Mouse (Mus musculus): ENCODE measurements around the gene Gfer. TPM values are rescaled to one million over a fixed set of nuclear protein-coding genes. Genes with fewer than 3 reads are reported as not detected.
"Not testable (repeated sequence)": the region's sequence is repeated elsewhere in the genome, so short reads cannot be mapped to it uniquely, and the experiment has no call there.

Gfer gene
- polyA plus RNA-seq, 1 experiment from 2014 or later, result 16.2 TPM

DNA sequence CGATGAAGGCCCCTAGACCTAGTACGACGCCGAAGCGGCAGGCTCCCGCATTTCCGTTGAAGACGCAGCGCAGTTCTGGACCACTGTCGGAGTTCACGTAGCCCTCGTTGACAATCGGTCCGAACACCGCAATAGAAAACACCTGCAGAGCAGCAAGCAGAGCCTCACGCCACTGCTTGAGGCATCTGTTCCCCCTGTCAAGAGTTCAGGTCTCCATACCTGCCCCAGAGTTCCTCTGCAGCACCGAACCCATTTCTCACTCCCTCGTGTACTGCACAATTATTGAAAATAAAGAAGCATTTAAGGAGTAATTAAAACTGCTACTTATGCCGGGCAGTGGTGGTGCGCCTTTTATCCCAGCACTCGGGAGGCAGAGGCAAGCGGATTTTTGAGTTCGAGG lies 8.4 kb downstream of the Gfer start:
- Histone ChIP-seq H3K27ac (no peak overlapping the region), H3K36me3 (ENCODE audit: inconsistent target) (no peaks in the 10 kb centered on the region), H3K4me3 (ENCODE audit: inconsistent target) (no peak overlapping the region), H3K79me2 (ENCODE audit: inconsistent target) (no peaks in the 10 kb centered on the region)
- 40% methylated on average over 23 of the region's 23 CpGs for whole genome bisulfite sequencing (ENCODE audit: missing documents)

DNA sequence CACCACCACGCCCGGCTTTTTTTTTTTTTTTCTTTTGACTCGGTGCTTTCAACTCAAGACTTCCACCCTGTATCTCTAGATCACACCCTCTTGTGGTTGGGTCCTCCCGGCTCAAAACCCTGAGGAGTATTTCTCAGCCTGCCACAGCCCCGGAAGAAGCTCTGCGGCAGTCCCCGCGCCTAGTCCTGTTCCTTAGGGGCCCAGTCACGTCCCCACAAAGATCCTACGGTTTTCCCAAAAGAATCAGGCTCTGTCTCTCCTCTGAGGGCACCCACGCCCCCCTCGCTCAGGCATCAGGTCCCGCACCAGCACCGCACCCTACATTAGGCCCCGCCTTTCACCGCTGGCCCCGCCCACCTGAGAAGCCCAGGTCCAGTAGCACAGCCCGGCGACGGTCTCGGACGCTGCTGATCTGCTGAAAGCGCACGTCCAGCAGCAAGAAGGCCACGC lies 8.8 kb downstream of the Gfer start:
- 0 out of 2 replicates have a peak, but pooled peaks cover under 1% of the 10 kb centered on the region for H3K36me3 ChIP-seq (ENCODE audit: inconsistent target)
- H3K27ac ChIP-seq, result no peak overlapping the region
- 3% methylated on average over 22 of the region's 25 CpGs for WGBS (ENCODE audit: missing documents)
- H3K79me2 ChIP-seq (ENCODE audit: inconsistent target), result no peaks in the 10 kb centered on the region
- H3K4me3 ChIP-seq (ENCODE audit: inconsistent target), result peak overlapping the region; percentile 29

DNA sequence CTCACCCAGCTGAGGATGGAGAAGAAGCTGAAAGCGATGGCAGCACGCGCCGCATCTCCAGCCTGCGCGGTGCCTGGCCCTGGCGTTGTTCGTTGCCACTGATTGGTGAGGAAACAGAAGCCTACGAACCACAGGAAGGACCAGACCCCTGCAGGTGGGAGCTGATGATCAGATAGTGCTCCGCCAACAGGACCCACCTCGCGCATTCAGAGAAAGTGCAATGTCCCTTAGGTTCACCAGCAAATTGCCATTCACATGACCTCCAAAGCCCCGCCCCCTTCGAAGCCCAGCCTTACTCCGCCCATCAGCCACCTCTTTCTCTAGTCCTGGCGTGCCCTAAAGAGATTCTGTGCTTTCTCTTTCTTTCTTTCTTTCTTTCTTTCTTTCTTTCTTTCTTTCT lies 9.4 kb downstream of the Gfer start:
- no peaks in the 10 kb centered on the region for H3K79me2 ChIP-seq (ENCODE audit: inconsistent target)
- H3K4me3 ChIP-seq (ENCODE audit: inconsistent target), result peak overlapping the region; percentile 29; the same call in 1 of the 2 replicates
- H3K27ac ChIP-seq, result no peak overlapping the region
- 45% methylated on average over 16 of the region's 16 CpGs for WGBS (ENCODE audit: missing documents)
- peaks cover 7% of the 10 kb centered on the region; the same call in 1 of the 2 replicates for H3K36me3 ChIP-seq (ENCODE audit: inconsistent target)

DNA sequence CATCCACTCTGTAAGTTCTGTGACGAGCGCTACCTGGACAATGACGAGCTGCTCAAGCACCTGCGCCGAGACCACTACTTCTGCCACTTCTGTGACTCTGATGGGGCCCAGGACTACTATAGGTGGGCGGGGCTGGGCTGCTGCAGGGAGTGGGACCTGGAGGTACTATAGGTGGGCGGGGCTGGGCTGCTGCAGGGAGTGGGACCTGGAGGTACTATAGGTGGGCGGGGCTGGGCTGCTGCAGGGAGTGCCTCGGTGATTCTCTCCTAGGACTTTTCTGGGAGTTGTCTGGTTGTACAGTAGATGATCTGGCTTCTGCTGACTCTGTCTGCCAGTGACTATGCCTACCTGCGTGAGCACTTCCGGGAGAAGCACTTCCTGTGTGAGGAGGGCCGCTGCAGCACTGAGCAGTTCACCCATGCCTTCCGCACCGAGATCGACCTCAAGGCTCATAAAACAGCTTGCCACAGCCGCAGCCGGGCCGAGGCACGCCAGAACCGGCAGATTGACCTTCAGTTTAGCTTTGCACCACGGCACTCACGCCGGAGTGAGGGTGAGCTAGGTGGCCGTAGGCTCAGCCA lies 18.4 kb downstream of the Gfer start:
- Histone ChIP-seq H3K79me2 (ENCODE audit: inconsistent target) (peaks cover 39% of the 10 kb centered on the region), H3K27ac (no peak overlapping the region), H3K36me3 (ENCODE audit: inconsistent target) (peaks cover 42% of the 10 kb centered on the region), H3K4me3 (ENCODE audit: inconsistent target) (no peak overlapping the region)
- 93% methylated on average over 24 of the region's 24 CpGs for WGBS (ENCODE audit: missing documents)

DNA sequence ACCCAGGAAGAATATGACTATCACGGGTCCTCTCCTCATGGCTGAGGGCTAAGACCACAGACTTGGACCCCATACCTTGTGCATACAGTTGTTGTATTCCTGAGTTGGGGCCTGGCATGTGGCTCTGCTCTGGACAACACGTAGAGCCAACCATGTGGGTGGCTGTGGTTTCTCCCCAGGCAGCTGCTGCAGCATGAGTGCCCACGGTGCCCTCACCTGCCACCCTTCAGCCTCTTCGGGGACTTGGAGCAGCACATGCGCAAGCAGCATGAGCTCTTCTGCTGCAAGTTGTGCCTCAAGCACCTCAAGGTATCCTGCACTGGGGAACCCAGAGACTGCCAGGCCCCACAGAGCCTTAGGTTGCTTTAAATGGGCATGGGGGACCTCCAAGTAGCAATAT lies 19.1 kb downstream of the Gfer start:
- Histone ChIP-seq H3K27ac (no peak overlapping the region), H3K36me3 (ENCODE audit: inconsistent target) (peaks cover 39% of the 10 kb centered on the region), H3K79me2 (ENCODE audit: inconsistent target) (peaks cover 46% of the 10 kb centered on the region), H3K4me3 (ENCODE audit: inconsistent target) (no peak overlapping the region)
- 92% methylated on average over 5 of the region's 5 CpGs for WGBS (ENCODE audit: missing documents)

DNA sequence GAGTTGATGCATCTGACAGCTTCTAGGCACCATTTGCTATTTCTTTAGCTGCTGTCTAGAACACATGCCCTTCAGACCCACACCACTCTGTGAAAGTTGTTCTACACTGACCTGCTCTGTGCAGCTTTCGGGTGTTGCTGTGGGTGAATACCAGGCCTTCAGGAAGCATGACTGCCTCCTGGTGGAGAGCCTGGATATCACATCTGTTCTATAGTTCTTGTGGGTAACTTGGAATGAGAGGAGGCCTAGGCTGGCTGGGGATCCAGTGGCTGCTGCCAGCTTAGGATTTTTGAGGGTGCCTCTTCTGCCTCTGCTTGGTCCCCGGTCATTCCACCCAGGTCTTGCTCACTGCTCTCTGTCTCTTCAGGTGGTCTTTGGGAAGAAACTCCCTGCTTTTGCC lies 19.8 kb downstream of the Gfer start:
- Histone ChIP-seq H3K27ac (no peak overlapping the region), H3K79me2 (ENCODE audit: inconsistent target) (peaks cover 53% of the 10 kb centered on the region), H3K4me3 (ENCODE audit: inconsistent target) (no peak overlapping the region), H3K36me3 (ENCODE audit: inconsistent target) (peaks cover 33% of the 10 kb centered on the region)
- WGBS (ENCODE audit: missing documents), result 83% methylated on average over 2 of the region's 2 CpGs

DNA sequence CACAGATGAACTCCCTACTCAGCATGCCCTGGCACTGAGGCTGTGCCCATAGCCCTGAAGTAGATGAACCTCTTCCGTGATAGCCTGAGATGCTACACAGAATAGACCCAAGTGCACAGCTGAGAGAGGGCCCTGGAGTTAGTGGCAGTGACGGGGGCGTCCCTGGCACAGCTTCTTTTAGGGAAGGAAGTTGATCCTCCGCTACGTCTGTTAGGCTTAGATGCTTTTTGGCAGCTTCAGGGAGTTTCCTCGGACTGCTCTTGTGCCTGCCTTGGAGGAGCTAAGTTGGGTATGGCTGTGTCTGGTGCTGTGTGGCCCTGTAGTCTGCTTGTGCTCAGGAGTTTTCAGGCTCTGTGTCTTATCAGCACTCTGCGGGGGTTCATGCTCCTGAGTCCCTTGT lies 21.7 kb downstream of the Gfer start:
- WGBS (ENCODE audit: missing documents), result 39% methylated on average over 7 of the region's 7 CpGs
- H3K79me2 ChIP-seq (ENCODE audit: inconsistent target), result peaks cover 66% of the 10 kb centered on the region
- H3K36me3 ChIP-seq (ENCODE audit: inconsistent target), result peaks cover 14% of the 10 kb centered on the region
- no peak overlapping the region for H3K27ac ChIP-seq
- H3K4me3 ChIP-seq (ENCODE audit: inconsistent target), result no peak overlapping the region

DNA sequence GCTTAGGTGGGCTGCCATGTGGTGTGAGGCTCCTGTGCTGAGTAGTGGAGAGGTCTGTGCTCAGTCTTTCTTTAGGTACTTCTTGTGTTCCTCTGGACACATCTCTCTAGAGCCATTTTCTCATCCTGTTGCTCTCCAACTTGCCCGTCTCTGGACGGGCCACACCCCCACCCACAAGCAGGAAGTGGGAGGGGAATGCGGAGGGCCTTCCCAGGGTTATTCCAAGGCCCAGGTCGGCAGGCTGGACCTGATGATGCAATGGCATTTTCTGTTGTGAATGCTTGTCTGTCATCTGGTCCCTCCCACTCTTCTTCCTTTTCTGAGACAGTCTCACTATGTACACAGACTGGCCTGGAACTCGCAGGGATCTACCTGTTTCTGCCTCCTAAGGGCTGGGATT lies 23.8 kb downstream of the Gfer start:
- H3K79me2 ChIP-seq (ENCODE audit: inconsistent target), result peaks cover 66% of the 10 kb centered on the region
- no peak overlapping the region for H3K4me3 ChIP-seq (ENCODE audit: inconsistent target)
- peaks cover 4% of the 10 kb centered on the region for H3K36me3 ChIP-seq (ENCODE audit: inconsistent target)
- 13% methylated on average over 5 of the region's 5 CpGs for WGBS (ENCODE audit: missing documents)
- no peak overlapping the region for H3K27ac ChIP-seq

DNA sequence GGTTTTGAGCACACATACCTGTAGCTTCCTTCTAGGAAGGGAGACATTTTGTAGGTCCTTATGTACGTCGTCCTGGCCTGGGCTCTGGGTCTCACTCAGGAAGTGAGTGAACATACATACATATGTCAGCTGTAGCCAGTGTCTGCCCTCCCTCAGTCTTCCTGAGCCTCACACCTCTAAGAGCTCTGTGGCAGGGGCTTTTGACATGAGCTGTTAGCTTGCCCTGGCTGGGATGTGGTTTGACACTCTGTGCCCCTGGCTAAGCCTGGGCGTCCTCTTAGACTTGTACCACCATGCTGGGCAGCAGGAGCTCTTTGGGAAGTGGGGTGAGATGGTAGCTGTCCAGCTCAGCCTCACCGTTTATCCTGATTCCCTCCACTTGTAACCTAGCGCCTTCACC lies 24.6 kb downstream of the Gfer start:
- Histone ChIP-seq H3K4me3 (ENCODE audit: inconsistent target) (no peak overlapping the region), H3K79me2 (ENCODE audit: inconsistent target) (peaks cover 64% of the 10 kb centered on the region), H3K27ac (no peak overlapping the region), H3K36me3 (ENCODE audit: inconsistent target) (no peaks in the 10 kb centered on the region)
- WGBS (ENCODE audit: missing documents), result 70% methylated on average over 5 of the region's 5 CpGs

DNA sequence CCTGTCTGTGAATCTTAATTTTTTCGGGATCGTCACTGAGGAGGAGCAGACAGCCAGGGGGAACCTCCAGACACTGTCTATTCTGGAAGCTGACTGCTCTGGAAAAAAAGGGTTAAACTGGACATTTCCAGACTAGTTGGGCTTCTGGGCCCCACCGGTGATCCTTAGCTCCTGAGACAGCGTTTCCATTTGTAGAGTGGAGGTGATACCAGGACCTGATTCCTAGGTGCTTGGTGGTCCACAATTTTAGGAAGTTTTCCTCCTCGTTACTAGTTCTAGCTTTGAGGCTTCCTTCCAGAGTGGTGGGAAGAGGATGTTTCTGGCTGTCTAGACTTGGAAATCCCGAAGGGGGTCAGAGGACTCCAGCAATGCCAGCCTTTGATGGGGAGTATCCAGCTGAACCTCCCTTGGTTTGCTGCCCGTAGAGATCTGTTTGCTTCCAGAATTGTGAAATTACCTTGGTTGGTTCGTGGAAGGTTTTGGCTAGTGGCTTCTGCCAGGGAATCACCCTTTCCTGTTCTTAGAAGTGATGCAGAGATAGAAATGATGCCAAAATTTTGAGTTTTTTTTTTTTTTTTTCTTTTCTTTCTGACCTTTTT lies 25.6 kb downstream of the Gfer start:
- Histone ChIP-seq H3K27ac (no peak overlapping the region), H3K36me3 (ENCODE audit: inconsistent target) (no peaks in the 10 kb centered on the region), H3K79me2 (ENCODE audit: inconsistent target) (peaks cover 54% of the 10 kb centered on the region), H3K4me3 (ENCODE audit: inconsistent target) (peak overlapping the region; percentile 59)
- WGBS (ENCODE audit: missing documents), result 9% methylated on average over 8 of the region's 8 CpGs

DNA sequence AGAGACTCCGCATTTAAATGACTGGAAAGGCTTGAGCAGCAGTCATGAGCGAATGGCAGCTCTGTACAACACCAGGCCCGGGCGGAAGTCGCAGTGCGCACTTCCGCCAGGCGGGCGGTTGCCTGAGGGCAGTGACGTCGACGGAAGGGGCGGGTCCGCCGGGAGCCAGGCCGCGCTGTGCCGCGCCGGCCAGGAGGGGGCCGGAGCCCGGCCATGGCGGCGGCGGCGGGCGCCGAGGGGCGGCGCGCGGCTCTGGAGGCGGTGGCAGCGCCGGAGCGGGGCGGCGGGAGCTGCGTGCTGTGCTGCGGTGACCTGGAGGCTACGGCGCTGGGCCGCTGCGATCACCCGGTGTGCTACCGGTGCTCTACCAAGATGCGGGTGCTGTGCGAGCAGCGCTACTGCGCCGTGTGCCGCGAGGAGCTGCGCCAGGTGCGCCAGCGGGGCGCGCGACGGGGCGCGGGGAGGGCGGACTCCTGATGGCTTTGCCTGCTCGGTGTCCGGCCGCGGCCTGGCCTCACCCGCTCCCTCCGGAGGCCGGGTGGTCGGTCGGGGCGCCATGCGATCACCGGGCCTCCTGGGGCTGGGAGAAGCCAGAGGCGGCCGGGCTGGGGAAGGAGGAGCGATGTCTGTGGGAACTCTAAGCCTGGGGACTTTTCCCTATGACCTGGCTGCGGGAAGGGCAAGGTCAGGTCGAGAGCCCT lies 26.3 kb downstream of the Gfer start, which contains the start of gene Zfp598:
Zfp598 (plus strand) TSS at position 143 of the 701 bp plus-strand sequence.
- Histone ChIP-seq H3K4me3 (ENCODE audit: inconsistent target) (peak within 1 kb of the TSS; percentile 59), H3K27ac (peak within 1 kb of the TSS; percentile 28; the same call in 1 of the 2 replicates), H3K79me2 (ENCODE audit: inconsistent target) (peaks cover 47% of the 10 kb centered on the region), H3K36me3 (ENCODE audit: inconsistent target) (no peaks in the 10 kb centered on the region)
- under 1% methylated on average over 69 of the region's 80 CpGs for WGBS (ENCODE audit: missing documents)

DNA sequence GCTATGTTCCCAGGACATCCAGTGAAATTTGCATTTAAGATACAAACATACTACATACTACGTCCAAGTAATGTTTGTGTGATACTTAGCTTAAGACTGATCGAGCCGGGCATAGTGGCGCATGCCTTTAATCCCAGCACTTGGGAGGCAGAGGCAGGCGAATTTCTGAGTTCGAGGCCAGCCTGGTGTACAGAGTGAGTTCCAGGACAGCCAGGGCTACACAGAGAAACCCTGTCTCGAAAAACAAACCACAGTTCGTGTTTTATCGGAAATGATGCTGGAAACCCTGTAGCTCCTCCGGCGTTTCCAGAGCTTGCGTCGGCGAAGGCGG lies 26.8 kb downstream of the Gfer start:
- peak overlapping the region; percentile 49 for H3K4me3 ChIP-seq (ENCODE audit: inconsistent target)
- 11% methylated on average over 15 of the region's 15 CpGs for WGBS (ENCODE audit: missing documents)
- H3K79me2 ChIP-seq (ENCODE audit: inconsistent target), result peaks cover 42% of the 10 kb centered on the region
- H3K36me3 ChIP-seq (ENCODE audit: inconsistent target), result not testable (repeated sequence)
- H3K27ac ChIP-seq, result peak overlapping the region; percentile 28; the same call in 1 of the 2 replicates

DNA sequence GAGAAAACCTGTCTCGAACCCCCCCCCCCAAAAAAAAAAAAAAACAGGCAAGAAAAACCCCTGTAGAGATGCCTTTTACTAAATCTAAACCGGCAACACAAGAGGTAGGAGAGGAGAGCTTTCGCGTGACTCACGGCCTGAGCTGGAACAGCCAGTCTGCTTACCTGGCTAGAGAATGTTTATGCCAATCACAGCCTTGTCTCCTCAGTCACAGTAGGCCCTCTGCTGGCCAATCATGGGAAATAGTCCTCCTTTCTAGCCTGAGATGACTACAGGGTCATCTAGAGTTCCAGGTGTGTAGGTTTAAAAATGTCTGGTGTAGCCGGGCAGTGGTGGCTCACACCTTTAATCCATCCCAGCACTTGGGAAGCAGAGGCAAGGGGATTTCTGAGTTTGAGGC lies 28.5 kb downstream of the Gfer start:
- Histone ChIP-seq H3K79me2 (ENCODE audit: inconsistent target) (peaks cover 25% of the 10 kb centered on the region), H3K36me3 (ENCODE audit: inconsistent target) (no peaks in the 10 kb centered on the region), H3K4me3 (ENCODE audit: inconsistent target) (no peak overlapping the region), H3K27ac (no peak overlapping the region)
- WGBS (ENCODE audit: missing documents), result 21% methylated on average over 6 of the region's 6 CpGs

DNA sequence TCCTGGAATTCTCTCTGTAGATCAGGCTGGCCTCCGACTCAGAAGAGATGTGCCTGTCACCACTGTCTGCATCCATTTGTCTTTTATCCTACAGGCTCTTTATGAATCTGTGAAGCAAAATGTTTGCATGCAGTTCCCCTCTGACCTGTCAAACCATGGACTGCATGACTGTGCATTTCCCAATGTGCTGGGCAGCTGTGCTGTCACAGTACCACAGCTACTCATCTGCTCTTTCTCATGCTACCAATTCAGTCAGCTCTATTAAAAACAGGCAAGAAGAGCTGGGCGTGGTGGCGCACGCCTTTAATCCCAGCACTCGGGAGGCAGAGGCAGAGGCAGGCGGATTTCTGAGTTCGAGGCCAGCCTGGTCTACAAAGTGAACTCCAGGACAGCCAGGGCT lies 28.9 kb downstream of the Gfer start:
- not testable (repeated sequence) for H3K4me3 ChIP-seq (ENCODE audit: inconsistent target)
- 84% methylated on average over 6 of the region's 7 CpGs for WGBS (ENCODE audit: missing documents)

DNA sequence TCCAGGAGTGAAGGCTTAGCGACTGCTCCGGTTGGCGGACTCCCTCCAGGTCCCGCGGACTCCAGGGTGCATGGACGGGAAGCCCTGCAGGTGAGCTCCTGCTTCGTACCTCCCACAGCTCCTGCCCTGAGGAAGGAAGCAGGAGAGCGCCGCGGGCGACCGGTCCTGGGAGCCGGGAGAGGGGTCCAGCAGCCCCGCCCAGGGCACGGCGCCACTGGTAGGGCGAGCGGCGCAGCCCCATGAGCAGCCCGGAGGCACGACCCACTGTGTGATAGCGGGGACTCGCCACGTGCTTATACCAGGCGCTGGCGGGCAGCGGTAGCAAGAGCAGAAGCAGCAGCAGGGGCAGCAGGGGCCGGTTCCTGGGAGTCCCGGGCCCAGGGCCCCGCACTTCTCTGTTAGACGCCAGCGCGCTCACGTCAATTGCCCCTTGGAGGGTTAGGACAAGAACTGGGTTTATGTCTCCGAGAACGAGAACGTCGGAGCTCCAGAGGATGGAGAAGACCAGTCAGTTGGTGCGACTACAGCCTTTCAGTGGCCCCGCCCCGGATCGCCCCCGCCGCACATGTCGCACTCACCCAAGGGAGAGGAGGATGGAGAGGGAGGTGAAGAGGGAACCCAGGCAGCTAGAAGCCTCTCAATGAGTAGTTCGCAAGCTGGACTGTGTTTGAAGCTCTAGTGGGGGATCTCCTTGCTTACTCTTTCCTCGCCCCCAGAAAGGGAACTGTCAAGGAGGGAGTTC lies 37.8 kb downstream of the Gfer start, which contains the start of gene Npw:
Npw (minus strand) TSS at position 441 of the 742 bp plus-strand sequence.
- Histone ChIP-seq H3K79me2 (ENCODE audit: inconsistent target) (no peaks in the 10 kb centered on the region), H3K36me3 (ENCODE audit: inconsistent target) (no peaks in the 10 kb centered on the region), H3K4me3 (ENCODE audit: inconsistent target) (no peak within 1 kb of the TSS), H3K27ac (no peak within 1 kb of the TSS)
- WGBS (ENCODE audit: missing documents), result 7% methylated on average over 47 of the region's 47 CpGs

More for the DNA sequence above, 28.9 kb downstream of the Gfer start:
- not testable (repeated sequence) for H3K36me3 ChIP-seq (ENCODE audit: inconsistent target); H3K27ac ChIP-seq
- peaks cover 21% of the 10 kb centered on the region for H3K79me2 ChIP-seq (ENCODE audit: inconsistent target)

Data from macrophage (primary cell).